Comparison of ENCODE assay signal across 22 mouse cellular contexts in genomic region chr15:85248311-85248710, GRCm38 (mm10). TPM values are rescaled to one million over a fixed set of nuclear protein-coding genes. Genes with fewer than 3 reads are reported as not detected.
"Had no signal": no experiment of that assay in that cellular context is flagged by ENCODE, and none has a peak within 500 bp of the region (broad histone marks: within the 10 kb centered on the region; RNA-seq: fewer than 3 reads in every experiment).

No protein-coding gene starts in this region.

- H3K4me2 ChIP-seq: lung, embryonic 15.5 days; midbrain, embryonic 11.5 days; midbrain, embryonic 13.5 days; neural tube, embryonic 13.5 days; neural tube, embryonic 15.5 days had no signal

- H3K36me3 ChIP-seq: neural tube, embryonic 15.5 days had no signal

- DNase-seq: liver, postnatal 0 days; lung, adult 2 months; lung, postnatal 14 days; lung, postnatal 36 days; retina, postnatal 1 day; right cerebral cortex, adult 18-20 months; right cerebral cortex, postnatal 25 days; right cerebral cortex, postnatal 4 days; spleen, adult 18-20 months; thymus, adult 18-20 months; thymus, postnatal 14 days; thymus, postnatal 36 days had no signal

- H3K27me3 ChIP-seq: lung, embryonic 15.5 days; midbrain, embryonic 13.5 days; neural tube, embryonic 13.5 days; neural tube, embryonic 15.5 days had no signal

- H3K9ac ChIP-seq: liver, postnatal 0 days; lung, embryonic 15.5 days; midbrain, embryonic 13.5 days; neural tube, embryonic 13.5 days; neural tube, embryonic 15.5 days had no signal

- H3K4me1 ChIP-seq: lung, embryonic 15.5 days; midbrain, embryonic 13.5 days; neural tube, embryonic 13.5 days; neural tube, embryonic 15.5 days had no signal

- H3K9me3 ChIP-seq: lung, embryonic 15.5 days; midbrain, embryonic 13.5 days; neural tube, embryonic 13.5 days; neural tube, embryonic 15.5 days had no signal

- H3K4me3 ChIP-seq: lung, embryonic 15.5 days; megakaryocyte, embryonic 14.5 days; midbrain, embryonic 13.5 days; myocyte; neural tube, embryonic 13.5 days; neural tube, embryonic 15.5 days had no signal

- ATAC-seq: liver, postnatal 0 days; lung, postnatal 0 days; midbrain, embryonic 16.5 days had no signal

- H3K27ac ChIP-seq: lung, embryonic 15.5 days; macrophage; midbrain, embryonic 13.5 days; neural tube, embryonic 13.5 days; neural tube, embryonic 15.5 days had no signal

RNA-seq across cellular contexts. Expression of gene Fbln1, which starts 42.6 kb away (rescaled TPM):
- polyA plus RNA-seq: macrophage had no signal
